Mouse (Mus musculus): Measurements from ENCODE around the gene 9130023H24Rik. TPM values are rescaled to one million over a fixed set of nuclear protein-coding genes. Genes with fewer than 3 reads are reported as not detected.

The 9130023H24Rik gene
- total RNA-seq, 4 experiments from 2014 or later: 3.0 to 4.0 (median 3.6) TPM

GRCm38 (mm10) chr7:128246496-128247391 lies 8.9 kb upstream of the 9130023H24Rik start, which contains the start of gene Tgfb1i1:
Gene Tgfb1i1, plus strand, starts transcription at chr7:128246812.
- peak; percentile 68 for DNase-seq (ENCODE audit: low spot score)

GRCm38 (mm10) chr7:128245547-128245946 lies 7.7 kb upstream of the 9130023H24Rik start:
- no peak for DNase-seq (ENCODE audit: low spot score)

DNA sequence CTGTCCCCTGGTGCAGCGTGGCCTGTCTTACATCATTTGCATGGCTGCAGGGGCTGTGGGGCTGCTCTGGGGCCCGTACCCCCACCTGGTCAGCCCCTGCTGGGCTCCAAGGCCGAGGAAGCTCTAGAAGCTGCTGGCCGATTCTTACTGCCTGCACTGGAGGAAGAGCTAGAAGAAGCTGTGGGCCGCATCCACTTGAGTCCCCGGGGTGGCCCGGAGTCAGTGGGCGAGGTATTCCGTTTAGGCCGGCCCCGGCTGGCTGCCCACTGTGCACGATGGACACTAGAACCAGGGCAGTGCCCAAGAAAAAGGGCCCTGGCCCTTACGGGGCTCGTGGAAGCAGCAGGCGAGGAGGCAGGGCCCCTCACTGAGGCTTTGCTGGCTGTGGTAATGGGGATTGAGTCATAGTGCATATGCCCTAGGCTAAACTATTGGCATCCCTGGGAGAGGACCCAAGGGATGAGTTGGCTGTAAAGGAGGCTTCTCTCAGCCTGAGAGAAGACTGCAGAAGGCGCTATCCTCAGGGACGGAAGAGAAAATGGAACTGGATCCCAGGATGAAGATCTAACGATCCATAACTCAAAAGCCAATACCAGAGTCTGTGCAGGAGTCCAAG lies 6.7 kb upstream of the 9130023H24Rik start:
- DNase-seq (ENCODE audit: low spot score): no peak

DNA sequence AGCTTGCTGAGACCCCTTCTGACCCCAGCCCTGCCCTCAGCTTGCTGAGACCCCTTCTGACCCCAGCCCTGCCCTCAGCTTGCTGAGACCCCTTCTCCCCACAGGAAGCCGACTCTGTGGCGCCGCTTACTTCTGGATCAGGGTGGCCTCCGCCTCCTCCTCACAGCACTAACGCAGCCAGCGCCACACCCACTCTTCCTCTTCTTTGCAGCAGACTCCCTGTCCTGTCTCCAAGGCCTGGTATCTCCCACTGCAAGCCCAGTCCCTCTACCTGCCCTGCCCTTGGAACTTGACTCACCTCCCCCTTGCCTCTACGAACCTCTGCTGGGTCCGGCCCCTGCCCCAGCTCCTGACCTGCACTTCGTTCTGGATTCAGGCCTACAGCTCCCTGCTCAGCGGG lies 6.1 kb upstream of the 9130023H24Rik start:
- DNase-seq (ENCODE audit: low spot score): no peak

GRCm38 (mm10) chr7:128242331-128242730 lies 4.5 kb upstream of the 9130023H24Rik start:
- DNase-seq (ENCODE audit: low spot score): no peak

- no peak for DNase-seq (ENCODE audit: low spot score)
Measured at GRCm38 (mm10) chr7:128240131-128240784, 2.4 kb upstream of the 9130023H24Rik start.

DNA sequence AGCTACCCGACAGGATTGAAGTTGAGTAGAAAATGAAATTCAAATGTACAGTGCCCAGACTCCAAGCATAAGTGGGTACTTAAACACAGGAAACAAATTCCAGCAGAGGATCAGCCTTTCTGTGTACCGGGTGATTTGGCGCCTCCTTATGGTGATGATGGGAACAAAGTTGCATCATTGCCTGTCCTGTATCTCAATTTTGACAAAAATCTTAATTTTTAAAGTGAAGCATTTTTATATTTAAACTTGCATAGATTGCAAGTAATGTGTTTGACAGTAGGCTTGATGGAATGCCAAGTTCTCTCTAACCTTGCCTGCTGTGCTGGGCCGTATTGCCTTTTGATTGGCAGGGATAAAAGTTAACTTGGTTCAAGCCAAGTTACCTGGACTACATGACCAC lies 1.2 kb upstream of the 9130023H24Rik start:
- DNase-seq (ENCODE audit: low spot score): no peak

DNA sequence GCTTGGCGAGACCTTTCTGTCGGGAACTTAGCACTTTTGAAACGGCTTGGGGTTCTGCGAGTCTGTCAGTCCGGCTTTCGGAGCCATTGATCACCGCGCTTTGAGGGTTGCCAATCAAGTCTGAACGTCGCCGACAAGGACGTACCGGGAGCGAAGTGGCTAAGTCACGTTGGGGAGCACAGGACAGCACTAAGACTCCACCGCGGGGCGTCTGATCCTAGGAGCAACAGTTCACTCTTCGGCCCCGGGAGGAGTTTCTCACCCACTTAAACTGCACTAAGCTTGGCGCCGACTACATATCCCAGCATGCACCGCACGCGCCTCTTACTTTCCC lies 271 bp downstream of the 9130023H24Rik start:
- DNase-seq (ENCODE audit: low spot score): no peak

GRCm38 (mm10) chr7:128236856-128237592 lies 807 bp downstream of the 9130023H24Rik start, which contains the start of gene Armc5:
Gene Armc5, plus strand, starts transcription at chr7:128237342.
- peak; percentile 88 for DNase-seq (ENCODE audit: low spot score)

DNA sequence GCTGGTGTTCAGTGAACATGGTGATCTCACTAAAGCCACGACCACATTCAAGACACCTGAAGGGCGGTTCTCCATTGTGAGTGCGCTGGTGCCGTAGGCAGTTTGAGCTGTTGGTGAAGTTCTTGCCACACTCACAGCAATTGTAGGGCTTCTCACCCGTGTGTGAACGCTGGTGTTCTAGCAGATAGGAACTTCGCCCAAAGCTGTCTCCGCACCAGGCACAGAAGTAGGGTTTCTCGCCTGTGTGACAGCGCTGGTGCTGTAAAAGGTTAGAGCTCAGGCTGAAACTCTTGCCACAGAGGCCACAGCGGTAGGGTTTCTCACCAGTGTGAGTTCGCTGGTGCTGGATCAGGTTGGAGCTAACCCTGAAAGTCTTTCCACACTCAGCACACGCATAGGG lies 1.4 kb downstream of the 9130023H24Rik start:
- DNase-seq (ENCODE audit: low spot score): no peak

DNA sequence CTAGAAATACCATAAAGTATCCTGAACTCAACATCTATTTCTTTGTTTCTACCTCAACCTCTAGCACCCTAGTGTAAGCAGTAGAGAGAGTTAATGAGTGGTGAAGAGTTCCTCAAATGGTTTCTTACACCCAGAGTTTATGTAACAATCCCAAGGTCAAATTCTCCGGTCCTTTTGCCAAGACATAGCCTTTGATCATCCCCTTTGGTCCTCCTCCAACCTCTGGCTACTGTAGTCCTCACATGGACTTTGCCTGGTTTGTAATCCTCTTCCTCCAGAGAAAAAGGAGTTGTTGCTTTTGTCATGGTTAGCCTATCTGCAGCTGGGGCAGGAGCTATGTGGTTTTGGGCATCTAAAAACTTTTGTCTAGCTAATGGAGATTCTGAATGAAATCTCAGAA lies 2.4 kb downstream of the 9130023H24Rik start:
- DNase-seq (ENCODE audit: low spot score): no peak

GRCm38 (mm10) chr7:128234796-128235195 lies 3.0 kb downstream of the 9130023H24Rik start:
- DNase-seq (ENCODE audit: low spot score): no peak

GRCm38 (mm10) chr7:128231741-128232140 lies 6.1 kb downstream of the 9130023H24Rik start:
- DNase-seq (ENCODE audit: low spot score): no peak

DNA sequence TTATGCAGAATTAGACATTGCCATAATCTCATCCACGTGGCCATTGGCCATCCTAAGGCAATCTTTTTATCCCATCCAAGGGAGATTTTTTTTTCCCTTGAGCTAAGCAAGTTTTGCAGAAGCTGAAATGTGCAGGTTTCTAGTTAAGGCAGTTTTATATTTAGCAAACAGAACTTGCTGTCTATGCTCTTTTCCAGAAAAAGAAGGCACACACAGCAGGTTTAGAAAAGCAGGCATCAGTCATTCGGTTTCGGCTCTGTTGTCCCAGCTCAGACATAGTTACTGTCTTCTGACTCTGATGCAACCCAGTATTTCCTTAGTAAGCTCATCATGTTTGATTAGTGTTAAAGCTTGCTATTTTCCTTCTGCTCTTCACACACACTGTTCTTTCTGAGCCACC lies 16.9 kb downstream of the 9130023H24Rik start:
- no peak for DNase-seq (ENCODE audit: low spot score)

GRCm38 (mm10) chr7:128219952-128220351 lies 17.9 kb downstream of the 9130023H24Rik start:
- DNase-seq (ENCODE audit: low spot score): no peak

GRCm38 (mm10) chr7:128209826-128210225 lies 28.0 kb downstream of the 9130023H24Rik start:
- DNase-seq (ENCODE audit: low spot score): no peak

GRCm38 (mm10) chr7:128208187-128208586 lies 29.6 kb downstream of the 9130023H24Rik start:
- DNase-seq (ENCODE audit: low spot score): peak; percentile 51

DNA sequence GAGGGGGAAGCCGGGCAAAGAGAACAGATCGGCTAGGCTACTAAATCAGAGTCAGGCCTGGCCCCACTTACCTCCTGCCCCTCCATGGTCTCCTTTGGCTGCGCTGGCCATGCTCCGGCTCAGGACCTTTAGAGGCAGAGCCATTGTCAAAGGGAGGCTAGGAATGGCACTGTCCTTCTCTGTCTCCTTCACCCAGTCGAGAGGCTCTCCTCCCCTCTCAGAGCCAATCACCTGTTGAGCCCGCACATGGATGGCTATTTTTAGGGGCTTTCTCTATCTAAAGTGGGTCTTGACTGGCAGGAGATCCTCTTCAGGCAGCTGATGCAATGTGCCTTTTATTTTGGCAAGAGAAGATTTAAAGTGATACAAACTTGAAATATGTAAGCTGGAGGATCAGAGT lies 31.7 kb downstream of the 9130023H24Rik start, which contains the start of gene Cox6a2:
Gene Cox6a2 (minus strand): TSS at position 236 of the 400 bp plus-strand sequence.
- DNase-seq (ENCODE audit: low spot score): peak; percentile 62

GRCm38 (mm10) chr7:128205695-128206094 lies 32.1 kb downstream of the 9130023H24Rik start:
- no peak for DNase-seq (ENCODE audit: low spot score)

DNA sequence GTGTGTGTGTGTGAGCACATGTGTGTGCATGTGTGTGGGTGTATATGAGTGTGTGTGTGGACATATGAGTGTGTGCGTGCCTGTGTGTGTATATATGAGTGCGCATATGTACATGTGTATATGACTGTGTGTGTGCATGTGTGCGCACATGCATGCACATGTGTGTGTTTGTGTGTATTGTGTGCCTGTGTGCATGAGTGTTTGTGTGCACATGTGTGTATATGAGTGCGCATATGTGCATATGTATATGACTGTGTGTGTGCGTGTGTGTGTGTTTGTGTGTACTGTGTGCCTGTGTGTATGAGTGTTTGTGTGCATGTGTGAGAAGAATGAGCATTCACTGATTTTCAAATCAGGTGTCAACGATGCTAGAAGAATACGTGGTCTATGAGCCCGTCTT lies 33.7 kb downstream of the 9130023H24Rik start:
- no peak for DNase-seq (ENCODE audit: low spot score)

- DNase-seq (ENCODE audit: low spot score): no peak
Measured at GRCm38 (mm10) chr7:128203071-128203470, 34.8 kb downstream of the 9130023H24Rik start.

GRCm38 (mm10) chr7:128201607-128202006 lies 36.2 kb downstream of the 9130023H24Rik start:
- DNase-seq (ENCODE audit: low spot score): no peak

Measured in heart, adult 8-10 months (tissue).